Mouse (Mus musculus) limb, embryonic 11.5 days (tissue): ENCODE data around the gene Dync1i1. TPM values are rescaled to one million over a fixed set of nuclear protein-coding genes. Genes with fewer than 3 reads are reported as not detected.

Source experiments
- ATAC-seq: fragments of 200-750 bp; cut with Nextera tagmentation; 2 replicates; pipeline ENCODE4 v1.8.0; 2017; ENCODE audit warnings: low read depth; ENCODE audit not compliant: insufficient number of reproducible peaks, low FRiP score, low TSS enrichment
- DNase-seq: peaks from one replicate; pipeline ENCODE4 v3.0.0-alpha.2; 2015; ENCODE audit warnings: low spot score
- H3K27ac ChIP-seq: fragments of 300-500 bp; sonication (generic); replicated peaks from 2 replicates; pipeline ENCODE4 v1.5.1; 2014; ENCODE audit warnings: low read depth, mild to moderate bottlenecking, low read length
- H3K27me3 ChIP-seq: fragments of 300-500 bp; sonication (generic); 2 replicates; pipeline ENCODE4 v1.6.1; 2014; ENCODE audit warnings: mild to moderate bottlenecking, low read length, mixed read lengths; ENCODE audit not compliant: control insufficient read depth, insufficient read depth
- H3K36me3 ChIP-seq: fragments of 300-500 bp; sonication (generic); 2 replicates; pipeline ENCODE4 v1.6.1; 2014; ENCODE audit warnings: mild to moderate bottlenecking, low read length, moderate library complexity, mixed read lengths; ENCODE audit not compliant: control insufficient read depth, insufficient read depth
- H3K4me1 ChIP-seq: fragments of 300-500 bp; sonication (generic); 2 replicates; pipeline ENCODE4 v1.6.1; 2014; ENCODE audit warnings: low read length, mixed read lengths; ENCODE audit not compliant: control insufficient read depth, insufficient read depth
- H3K4me2 ChIP-seq: fragments of 300-500 bp; sonication (generic); 2 replicates; pipeline ENCODE4 v1.6.1; 2014; ENCODE audit warnings: low read depth, mild to moderate bottlenecking, moderate library complexity; ENCODE audit not compliant: severe bottlenecking
- H3K4me3 ChIP-seq: fragments of 300-500 bp; sonication (generic); 2 replicates; pipeline ENCODE4 v1.5.1; 2014; ENCODE audit warnings: low read depth, low read length
- H3K9ac ChIP-seq: fragments of 300-500 bp; sonication (generic); 2 replicates; pipeline ENCODE4 v1.6.1; 2014; ENCODE audit warnings: mild to moderate bottlenecking, low read length
- H3K9me3 ChIP-seq: fragments of 300-500 bp; sonication (generic); 2 replicates; pipeline ENCODE4 v1.6.1; 2016; ENCODE audit warnings: low read length; ENCODE audit not compliant: control insufficient read depth
- WGBS: fragments of 180-500 bp; shearing (Covaris S2); extraction: QIAGEN DNeasy Blood & Tissue Kit; methylation state at CpG from one replicate; pipeline ENCODE4 v1.1.7; 2014; 5-methylcytosine and 5-hydroxymethylcytosine counted together
- polyA plus RNA-seq: library from polyadenylated mRNA; unstranded; fragments of >200 nt; fragmentation: Nextera tagmentation; extraction: Ambion mirVana; gene quantifications from 2 replicates; pipeline ENCODE4 v1.2.1, GENCODE M21; 2014

The Dync1i1 gene
- polyA plus RNA-seq, 1 experiment from 2014 or later = 5.7 TPM

DNA sequence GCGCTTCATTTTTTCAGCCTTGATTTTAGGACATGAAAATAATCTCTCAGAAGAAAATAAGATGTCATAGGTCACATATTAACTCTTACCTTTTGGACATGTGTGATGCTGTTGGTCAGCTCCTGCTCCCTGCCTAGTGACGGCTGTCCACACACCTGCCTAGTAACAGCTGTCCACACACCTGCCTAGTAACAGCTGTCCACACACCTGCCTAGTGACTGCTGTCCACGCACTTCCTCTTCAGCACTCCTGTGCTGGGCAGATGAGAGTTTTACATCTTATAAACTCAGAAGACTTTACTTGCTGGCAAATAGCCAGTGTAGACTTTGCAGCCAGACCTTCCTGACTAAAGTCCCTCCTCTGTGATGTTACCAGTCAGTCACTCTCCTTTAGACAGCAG lies 94.2 kb downstream of the Dync1i1 start:
- 0 out of 2 replicates have a peak, but pooled peaks have one; percentile 62 for ATAC-seq
- no peaks in the 10 kb centered on the region for H3K36me3 ChIP-seq
- DNase-seq = no peak
- H3K9ac ChIP-seq = no peak overlapping the region
- H3K27ac ChIP-seq = no peak overlapping the region
- H3K9me3 ChIP-seq = no peaks in the 10 kb centered on the region
- peaks cover 7% of the 10 kb centered on the region for H3K4me1 ChIP-seq
- H3K4me2 ChIP-seq = no peak overlapping the region
- 77% methylated on average over 3 of the region's 3 CpGs for WGBS
- H3K4me3 ChIP-seq = no peak overlapping the region
- no peaks in the 10 kb centered on the region for H3K27me3 ChIP-seq

DNA sequence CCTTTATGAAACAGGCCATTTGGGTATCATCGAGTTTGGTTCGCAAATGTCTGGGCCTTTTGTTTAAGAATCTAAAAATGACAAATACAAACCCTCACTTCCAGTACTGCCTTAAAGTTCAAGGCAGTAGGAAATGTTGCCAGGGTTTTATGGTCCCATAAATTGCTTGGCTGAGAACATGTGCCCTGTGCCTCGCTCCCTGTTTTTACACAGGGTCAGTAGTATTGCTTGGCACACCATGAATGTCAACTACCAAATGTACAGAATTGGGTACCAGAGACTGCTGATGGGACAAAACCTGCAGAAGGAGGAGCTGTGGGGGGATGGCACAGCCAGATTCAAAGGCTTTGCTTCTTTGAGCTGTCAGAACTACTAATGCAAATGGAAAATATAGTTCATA lies 100.0 kb downstream of the Dync1i1 start:
- H3K4me3 ChIP-seq = no peak overlapping the region
- ATAC-seq = no peak
- no peaks in the 10 kb centered on the region for H3K27me3 ChIP-seq
- H3K4me1 ChIP-seq = peaks cover 29% of the 10 kb centered on the region
- 54% methylated on average over 3 of the region's 3 CpGs for WGBS
- H3K36me3 ChIP-seq = no peaks in the 10 kb centered on the region
- H3K4me2 ChIP-seq = no peak overlapping the region
- no peak overlapping the region for H3K9ac ChIP-seq
- H3K9me3 ChIP-seq = no peaks in the 10 kb centered on the region
- H3K27ac ChIP-seq = 0 out of 2 replicates have a peak overlapping the region, but pooled peaks have one; percentile 62
- DNase-seq = peak; percentile 38

DNA sequence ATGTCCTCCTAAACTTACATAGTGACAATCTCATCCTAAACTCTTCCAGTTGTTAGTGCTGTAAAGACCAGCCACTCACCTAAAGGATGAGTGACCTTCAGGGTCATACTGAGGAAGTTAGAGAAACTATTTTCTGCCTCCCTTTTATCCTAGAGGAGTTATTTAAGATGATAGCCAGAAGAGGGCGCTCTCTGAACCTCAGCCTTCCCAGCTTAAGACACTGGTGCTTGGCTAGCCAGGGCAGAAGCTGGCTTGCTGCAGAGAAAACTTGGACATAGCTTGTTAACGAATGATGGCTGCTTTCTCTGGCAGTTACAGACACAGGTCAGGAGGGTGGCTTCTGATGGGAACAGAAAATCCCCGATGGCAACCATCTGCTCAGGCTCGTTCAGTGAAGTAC lies 101.6 kb downstream of the Dync1i1 start:
- Histone ChIP-seq H3K4me2 (no peak overlapping the region), H3K27me3 (no peaks in the 10 kb centered on the region), H3K4me1 (peaks cover 29% of the 10 kb centered on the region), H3K36me3 (no peaks in the 10 kb centered on the region), H3K27ac (no peak overlapping the region), H3K4me3 (no peak overlapping the region), H3K9ac (no peak overlapping the region), H3K9me3 (no peaks in the 10 kb centered on the region)
- ATAC-seq (no peak), DNase-seq (no peak)
- 38% methylated on average over 4 of the region's 4 CpGs for WGBS

DNA sequence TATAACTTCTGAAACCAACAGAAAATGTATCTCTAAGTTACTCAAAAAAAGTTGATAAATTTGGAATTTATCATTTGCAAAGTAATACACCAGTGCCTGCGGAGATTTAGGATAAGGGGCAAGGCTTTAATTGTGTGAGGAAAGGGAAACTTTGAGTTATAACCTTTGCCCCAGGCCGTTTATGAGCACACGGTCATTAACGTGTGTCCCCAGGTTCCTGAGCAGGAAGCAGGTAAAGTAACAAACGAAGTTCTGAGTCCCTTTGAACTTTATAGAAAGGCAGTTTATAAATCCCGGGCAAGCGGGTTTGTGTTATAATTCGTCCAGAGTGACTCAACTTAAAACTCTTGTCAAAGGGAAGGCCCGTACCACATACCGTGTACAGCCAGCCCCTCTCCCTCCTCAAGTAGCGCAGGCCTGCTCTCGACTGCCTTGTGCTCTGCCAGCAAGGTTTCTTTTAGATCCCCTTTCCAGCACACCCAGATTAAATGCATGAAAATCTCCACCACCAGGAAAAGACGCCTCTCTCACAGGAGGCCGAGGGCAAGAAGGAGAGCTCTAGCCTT lies 103.1 kb downstream of the Dync1i1 start:
- 6% methylated on average over 14 of the region's 14 CpGs for WGBS
- Histone ChIP-seq H3K36me3 (no peaks in the 10 kb centered on the region), H3K4me3 (no peak overlapping the region), H3K9ac (no peak overlapping the region), H3K4me2 (no peak overlapping the region), H3K27ac (peak overlapping the region; percentile 70; the same call in 1 of the 2 replicates), H3K9me3 (no peaks in the 10 kb centered on the region), H3K27me3 (no peaks in the 10 kb centered on the region), H3K4me1 (peaks cover 29% of the 10 kb centered on the region)
- DNase-seq (peak; percentile 68), ATAC-seq (no peak)

DNA sequence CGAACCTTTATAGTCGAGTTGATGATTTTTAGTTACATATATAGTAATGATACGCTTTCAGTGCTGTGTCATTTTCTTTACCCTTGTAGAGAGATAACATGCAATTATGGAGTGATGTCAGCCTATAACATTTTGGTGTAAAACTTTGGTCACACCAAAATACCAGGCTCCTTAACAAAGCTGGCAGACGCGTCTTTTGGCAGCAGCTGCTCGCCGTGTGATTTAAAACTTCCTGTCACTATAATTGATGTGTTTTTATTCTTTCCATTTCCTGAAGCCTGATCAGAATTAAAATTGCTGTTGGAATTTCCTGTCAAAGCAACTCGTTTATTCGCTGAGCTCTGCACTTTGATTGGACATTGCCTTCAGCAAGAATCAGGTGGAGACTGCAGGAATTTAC lies 103.7 kb downstream of the Dync1i1 start:
- Histone ChIP-seq H3K4me3 (no peak overlapping the region), H3K36me3 (no peaks in the 10 kb centered on the region), H3K4me1 (peaks cover 27% of the 10 kb centered on the region), H3K9ac (no peak overlapping the region), H3K27ac (peak overlapping the region; percentile 70; the same call in 1 of the 2 replicates), H3K27me3 (no peaks in the 10 kb centered on the region), H3K9me3 (no peaks in the 10 kb centered on the region), H3K4me2 (no peak overlapping the region)
- 21% methylated on average over 9 of the region's 9 CpGs for WGBS
- ATAC-seq (no peak), DNase-seq (peak; percentile 56)

DNA sequence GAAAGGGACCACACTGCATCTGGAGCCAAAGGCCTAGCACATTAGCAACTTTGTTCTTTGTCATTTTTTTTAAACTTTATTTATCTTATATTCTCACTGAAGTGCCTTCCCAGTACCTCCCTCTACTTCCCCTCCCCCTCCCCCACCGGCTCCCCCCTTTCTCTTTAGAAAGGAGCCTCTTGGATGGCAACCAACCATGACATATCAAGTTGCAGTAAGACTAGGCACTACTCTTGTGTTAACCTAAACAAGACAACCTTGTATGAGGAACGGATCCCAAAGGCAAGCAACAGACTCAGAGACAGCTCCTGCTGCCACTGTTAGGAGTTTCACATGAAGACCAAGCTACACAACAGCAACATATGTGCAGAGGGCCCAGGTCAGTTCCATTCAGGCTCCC lies 105.3 kb downstream of the Dync1i1 start:
- WGBS = 82% methylated on average over 2 of the region's 2 CpGs
- ATAC-seq (no peak), DNase-seq (no peak)
- Histone ChIP-seq H3K9me3 (no peaks in the 10 kb centered on the region), H3K4me2 (no peak overlapping the region), H3K36me3 (no peaks in the 10 kb centered on the region), H3K4me3 (no peak overlapping the region), H3K27ac (no peak overlapping the region), H3K27me3 (no peaks in the 10 kb centered on the region), H3K9ac (no peak overlapping the region), H3K4me1 (peaks cover 21% of the 10 kb centered on the region)

DNA sequence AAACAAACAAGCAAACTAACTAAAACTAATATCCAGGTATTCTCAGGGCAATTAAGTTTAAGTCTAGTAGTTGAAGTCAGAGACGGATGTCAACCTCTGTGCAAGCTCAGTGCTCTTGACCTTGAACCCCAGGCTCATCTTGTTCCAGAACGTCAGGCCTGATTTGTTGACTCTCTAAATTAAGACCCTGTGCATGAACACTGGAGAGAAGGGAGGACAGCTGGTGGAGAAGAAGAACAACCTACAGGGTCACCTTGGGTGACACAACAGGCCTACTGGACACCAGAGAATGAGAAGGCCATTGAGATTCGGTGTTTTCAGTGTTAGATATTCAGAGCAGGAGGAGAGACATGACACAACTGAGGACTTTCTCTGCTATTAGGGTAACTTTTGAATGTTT lies 105.8 kb downstream of the Dync1i1 start:
- WGBS = 90% methylated on average over 3 of the region's 3 CpGs
- Histone ChIP-seq H3K4me2 (no peak overlapping the region), H3K27ac (no peak overlapping the region), H3K36me3 (no peaks in the 10 kb centered on the region), H3K4me1 (peaks cover 16% of the 10 kb centered on the region), H3K4me3 (no peak overlapping the region), H3K9ac (no peak overlapping the region), H3K27me3 (no peaks in the 10 kb centered on the region), H3K9me3 (no peaks in the 10 kb centered on the region)
- no peak for ATAC-seq
- no peak for DNase-seq

DNA sequence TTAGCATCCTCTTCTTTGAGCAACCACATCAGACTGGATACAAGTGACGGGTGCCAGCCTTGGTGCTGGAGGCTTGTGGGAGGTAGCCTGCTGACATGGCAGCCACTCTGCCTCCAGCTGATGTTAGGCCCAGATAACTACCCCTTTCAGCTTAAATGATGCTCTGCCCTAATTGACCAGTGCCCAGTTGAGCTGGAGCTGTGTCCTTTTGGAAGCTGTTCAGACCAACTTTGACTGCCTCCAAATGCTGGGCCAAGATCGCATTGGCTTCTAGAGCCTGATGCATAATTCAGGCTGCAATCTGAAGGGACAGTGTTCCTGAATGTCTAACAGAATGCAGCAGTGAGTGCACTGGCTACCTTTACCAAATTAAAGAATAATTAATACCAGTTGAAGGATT lies 107.4 kb downstream of the Dync1i1 start:
- Histone ChIP-seq H3K9ac (no peak overlapping the region), H3K27ac (no peak overlapping the region), H3K4me3 (no peak overlapping the region), H3K36me3 (no peaks in the 10 kb centered on the region), H3K4me2 (no peak overlapping the region), H3K4me1 (peaks cover 16% of the 10 kb centered on the region), H3K27me3 (no peaks in the 10 kb centered on the region), H3K9me3 (no peaks in the 10 kb centered on the region)
- ATAC-seq (no peak), DNase-seq (no peak)
- WGBS = 91% methylated on average over 2 of the region's 2 CpGs

DNA sequence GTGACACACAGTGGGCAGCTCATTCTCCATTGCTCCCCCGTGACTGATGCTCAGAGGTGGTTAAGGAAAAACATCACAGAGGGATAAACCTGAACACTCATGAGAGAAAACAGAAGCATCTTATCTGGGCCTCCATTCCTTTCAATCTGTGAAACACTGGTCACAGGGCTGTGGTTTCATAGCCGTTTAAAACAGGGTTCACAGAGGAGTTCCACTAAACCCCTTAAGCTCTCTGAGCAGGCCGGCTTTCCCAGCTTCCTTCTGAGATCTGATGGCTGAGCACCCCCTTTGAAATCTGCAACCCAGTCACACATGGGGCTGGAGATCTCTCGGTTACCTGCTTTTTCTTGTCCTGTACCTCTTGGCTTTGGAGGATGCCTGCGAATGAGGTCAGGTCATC lies 117.0 kb downstream of the Dync1i1 start:
- ATAC-seq = no peak
- H3K9ac ChIP-seq = no peak overlapping the region
- 0 out of 2 replicates have a peak, but pooled peaks cover 2% of the 10 kb centered on the region for H3K9me3 ChIP-seq
- H3K36me3 ChIP-seq = no peaks in the 10 kb centered on the region
- no peak overlapping the region for H3K27ac ChIP-seq
- no peak overlapping the region for H3K4me3 ChIP-seq
- H3K4me2 ChIP-seq = no peak overlapping the region
- 68% methylated on average over 5 of the region's 5 CpGs for WGBS
- no peak for DNase-seq
- no peaks in the 10 kb centered on the region for H3K27me3 ChIP-seq
- no peaks in the 10 kb centered on the region for H3K4me1 ChIP-seq
